Mouse (Mus musculus): ENCODE data around the gene Lamtor2.

Gene Lamtor2

DNA sequence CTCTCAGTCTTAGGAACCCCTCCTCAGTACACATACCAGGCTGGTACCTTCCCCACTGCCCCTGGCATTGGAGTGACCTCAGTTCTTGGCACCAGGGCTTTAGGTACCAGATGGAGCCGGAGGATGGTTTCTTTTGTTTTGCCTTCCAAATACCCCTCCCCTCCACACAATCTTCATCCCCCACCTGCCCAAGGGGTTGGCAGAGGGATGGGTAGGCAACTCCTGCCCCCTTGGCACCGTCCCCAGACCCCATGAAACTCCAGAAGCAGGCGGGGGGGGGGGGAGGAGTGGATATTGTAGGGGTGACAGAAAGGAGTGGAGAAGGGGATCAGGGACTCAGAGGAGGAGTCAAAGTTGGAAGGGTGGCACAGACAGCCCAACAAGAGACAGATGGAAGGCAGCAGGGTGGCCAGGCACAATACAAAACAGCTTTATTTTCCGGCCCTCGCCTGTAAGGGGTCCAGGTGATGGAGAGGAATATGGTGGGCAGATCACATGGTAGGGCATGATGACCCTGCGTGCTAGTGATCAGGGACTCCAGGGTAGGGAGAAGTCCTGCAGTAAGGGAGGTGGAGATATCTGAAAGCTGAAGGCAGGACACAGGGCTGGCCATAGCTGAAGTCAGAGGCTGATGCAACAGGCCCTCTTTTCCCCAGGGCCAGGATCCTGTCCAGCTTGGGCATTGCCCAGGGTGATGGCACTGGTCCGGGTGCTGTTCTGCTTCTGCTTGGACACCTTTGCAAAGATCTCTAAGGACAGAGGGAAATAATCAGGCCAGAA, 11.1 kb downstream of the Lamtor2 start:
- DNase-seq, result no peak

DNA sequence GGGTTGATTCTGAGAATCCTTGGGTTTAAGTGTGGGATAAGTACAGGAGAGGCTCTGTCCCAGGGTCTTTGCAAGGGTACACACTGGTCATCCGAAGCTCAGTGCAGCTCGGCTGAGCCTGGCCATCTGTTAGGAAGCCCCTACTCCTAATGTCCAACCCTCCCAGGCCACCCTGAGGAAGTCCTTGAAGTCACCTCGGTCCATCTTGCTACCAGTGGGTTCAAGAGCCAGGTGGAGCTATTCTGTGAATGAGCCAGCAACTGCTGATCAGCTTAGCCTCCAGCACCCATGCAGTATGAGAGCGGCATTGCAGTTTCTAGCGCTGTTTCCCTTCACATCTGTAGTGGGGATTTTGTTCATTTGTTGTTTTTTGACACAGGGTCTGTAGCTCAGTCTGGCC, 12.8 kb downstream of the Lamtor2 start:
- DNase-seq, result no peak

DNA sequence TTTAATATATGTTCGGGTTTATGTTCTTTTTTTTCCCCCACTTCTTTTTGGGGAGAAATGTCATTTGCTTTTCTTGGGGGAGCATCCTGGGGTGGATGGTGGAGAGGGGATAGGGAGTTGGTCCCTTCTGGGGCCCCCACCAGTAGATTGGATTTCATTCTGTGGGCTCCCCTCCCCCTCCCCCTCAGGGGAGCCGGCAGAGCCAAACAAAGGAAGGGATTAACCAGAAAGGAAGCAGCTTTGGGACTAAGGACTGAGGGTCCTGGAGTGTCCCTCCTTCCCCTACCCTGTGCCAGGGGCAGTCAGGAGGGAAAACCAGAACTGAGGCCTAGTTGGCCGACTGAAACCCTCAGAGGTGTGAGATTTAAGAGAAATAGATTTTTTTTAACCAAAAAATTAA, 13.5 kb downstream of the Lamtor2 start:
- no peak for DNase-seq

DNA sequence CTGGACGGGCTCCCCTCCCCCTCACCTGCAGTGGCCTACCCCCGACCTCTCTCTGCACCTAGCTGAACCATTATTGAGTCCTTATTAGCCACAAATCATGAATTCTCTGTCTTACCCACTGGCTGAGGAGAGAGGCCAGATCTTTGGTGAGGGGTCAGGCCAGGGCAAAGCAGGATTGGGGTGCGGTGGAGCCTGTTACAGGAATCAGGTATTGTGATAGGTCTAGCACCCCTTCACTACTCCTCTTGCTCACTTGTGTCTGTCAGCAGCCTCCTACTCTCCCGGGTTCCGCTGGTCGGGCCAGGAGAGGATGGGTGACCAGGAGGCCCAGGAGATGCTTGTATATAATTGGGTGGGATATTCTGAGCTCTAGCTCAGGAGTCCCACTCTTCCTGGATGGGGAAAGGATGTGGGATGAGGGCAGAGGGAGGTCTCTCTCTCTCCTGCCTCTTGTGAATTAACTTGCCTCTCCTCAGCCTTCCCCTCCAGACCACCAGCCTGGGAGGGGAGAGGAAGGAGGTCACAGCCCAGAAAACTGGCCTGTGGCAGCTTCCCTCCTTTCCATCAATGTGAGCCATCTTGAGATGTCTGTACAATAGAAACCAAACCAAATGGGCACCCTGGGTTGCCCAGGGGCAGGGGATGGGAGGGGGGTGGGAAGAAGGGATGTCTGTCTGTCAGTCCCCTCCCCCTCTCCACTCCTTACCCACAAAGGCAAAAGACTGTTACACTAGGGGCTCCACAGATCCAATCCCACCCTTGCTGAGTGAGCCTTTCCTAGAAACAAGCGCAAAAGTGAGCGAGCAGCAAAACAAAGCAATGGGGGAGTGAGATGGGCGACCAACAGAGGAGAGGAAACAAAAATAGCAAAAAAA, 14.4 kb downstream of the Lamtor2 start:
- DNase-seq, result no peak

GRCm38 (mm10) chr3:88537146-88537545, 15.7 kb downstream of the Lamtor2 start:
- no peak for DNase-seq

DNA sequence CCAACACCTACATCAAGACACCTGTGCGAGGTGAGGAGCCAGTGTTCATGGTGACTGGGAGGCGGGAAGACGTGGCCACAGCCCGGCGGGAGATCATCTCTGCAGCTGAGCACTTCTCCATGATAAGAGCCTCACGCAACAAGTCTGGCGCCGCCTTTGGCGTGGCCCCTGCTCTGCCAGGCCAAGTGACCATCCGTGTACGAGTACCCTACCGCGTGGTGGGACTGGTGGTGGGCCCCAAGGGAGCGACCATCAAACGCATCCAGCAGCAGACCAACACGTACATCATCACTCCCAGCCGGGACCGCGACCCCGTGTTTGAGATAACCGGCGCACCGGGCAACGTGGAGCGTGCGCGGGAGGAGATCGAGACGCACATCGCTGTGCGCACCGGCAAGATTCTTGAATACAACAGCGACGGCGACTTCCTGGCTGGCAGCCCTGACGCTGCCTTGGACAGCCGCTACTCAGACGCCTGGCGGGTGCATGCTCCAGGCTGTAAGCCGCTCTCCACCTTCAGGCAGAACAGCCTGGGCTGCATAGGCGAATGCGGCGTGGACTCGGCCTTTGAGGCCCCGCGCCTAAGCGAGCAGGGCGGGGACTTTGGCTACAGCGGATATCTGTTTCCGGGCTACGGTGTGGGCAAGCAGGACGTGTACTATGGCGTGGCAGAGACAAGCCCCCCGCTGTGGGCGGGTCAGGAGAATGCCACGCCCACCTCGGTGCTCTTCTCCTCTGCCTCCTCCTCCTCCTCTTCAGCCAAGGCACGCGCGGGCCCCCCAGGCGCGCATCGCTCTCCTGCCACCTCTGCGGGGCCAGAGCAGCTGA, 16.6 kb downstream of the Lamtor2 start:
- DNase-seq, result peak; percentile 32 to 33

GRCm38 (mm10) chr3:88535527-88535926, 17.3 kb downstream of the Lamtor2 start:
- no peak for DNase-seq

- DNase-seq, result no peak
Measured at GRCm38 (mm10) chr3:88535005-88535404, 17.9 kb downstream of the Lamtor2 start.

DNA sequence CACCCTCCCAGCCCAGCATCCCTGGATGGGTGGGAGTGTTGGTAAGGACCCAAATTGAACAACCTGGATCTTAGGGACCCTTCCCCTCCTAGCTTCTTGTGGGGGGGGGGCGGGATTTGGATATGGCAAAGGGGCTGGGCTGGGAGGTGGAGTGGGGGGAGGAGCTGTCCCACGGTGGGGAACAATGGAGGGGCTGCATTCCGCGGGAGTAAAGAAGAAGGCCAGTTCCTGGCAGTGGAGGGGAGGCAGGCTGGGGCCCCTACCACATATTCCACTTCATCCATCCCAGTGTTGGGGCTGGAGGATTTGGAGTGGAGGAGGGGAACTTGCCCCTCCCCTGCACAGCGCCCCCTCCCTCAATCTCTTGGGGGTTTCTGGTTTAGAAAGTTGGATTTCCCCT, 19.2 kb downstream of the Lamtor2 start:
- no peak for DNase-seq

- no peak for DNase-seq
Measured at GRCm38 (mm10) chr3:88532689-88533511, 20.0 kb downstream of the Lamtor2 start.

DNA sequence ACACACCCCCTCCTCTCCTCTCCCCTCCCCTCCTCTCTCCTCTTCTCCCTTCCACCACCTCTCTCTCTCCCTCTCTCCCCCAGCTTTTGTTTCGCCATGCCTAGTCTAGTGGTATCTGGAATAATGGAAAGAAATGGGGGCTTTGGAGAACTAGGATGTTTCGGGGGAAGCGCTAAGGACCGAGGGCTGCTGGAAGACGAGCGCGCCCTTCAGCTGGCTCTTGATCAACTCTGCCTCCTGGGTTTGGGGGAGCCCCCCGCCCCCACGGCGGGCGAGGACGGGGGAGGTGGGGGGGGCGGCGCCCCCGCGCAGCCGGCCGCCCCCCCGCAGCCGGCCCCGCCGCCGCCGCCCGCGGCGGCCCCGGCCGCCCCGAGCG, 20.6 kb downstream of the Lamtor2 start, which contains the start of gene Mex3a:
TSS of gene Mex3a (plus strand) at position 97 of the 376 bp plus-strand sequence.
- DNase-seq, result no peak

DNA sequence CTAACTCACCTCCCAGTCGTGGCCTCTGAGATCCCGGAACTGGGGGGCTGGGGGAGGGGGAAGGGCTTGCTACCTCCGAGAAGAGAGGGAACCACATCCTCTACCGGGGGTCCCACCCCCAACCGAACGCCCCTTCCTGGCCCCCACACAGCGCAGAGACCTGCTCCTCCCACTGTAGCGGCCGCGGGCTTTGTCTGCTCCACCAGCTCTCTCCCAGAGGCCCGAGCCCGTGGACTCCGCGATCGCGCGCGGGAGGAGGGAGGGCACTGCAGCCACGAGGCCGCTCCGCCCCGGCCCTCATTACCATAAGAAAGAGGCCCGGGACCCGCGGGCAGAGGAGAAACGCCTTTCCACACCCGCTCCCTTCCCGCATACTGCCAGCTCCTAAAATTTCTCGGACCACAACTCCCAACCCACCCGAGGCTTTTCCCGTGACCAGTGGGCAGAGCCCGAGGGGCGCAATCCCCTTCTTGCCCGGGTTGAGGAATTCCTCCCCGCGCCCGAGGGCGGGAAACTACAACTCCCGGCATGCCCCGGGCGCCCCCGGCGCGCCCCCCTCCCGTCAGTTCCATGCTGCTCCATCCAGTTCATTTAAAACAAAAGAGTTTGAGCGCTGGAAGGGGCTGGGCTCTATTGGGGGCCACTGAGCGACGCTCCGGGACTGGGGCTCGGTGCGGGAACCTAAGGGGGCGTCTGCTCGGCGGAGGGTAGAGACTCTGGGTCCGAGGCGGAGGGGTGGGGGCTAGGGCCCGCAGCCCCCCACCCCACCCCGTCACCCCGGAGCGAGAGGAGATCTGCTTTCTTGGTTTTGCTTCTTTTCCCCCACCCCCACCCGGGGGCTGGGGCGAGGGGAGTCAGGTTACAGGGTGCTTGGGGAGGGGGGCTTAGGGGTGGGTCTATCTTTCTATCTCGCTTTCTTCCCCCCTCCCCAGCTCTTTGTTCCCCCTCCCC, 21.3 kb downstream of the Lamtor2 start:
- peak; percentile 72 to 88 for DNase-seq

DNA sequence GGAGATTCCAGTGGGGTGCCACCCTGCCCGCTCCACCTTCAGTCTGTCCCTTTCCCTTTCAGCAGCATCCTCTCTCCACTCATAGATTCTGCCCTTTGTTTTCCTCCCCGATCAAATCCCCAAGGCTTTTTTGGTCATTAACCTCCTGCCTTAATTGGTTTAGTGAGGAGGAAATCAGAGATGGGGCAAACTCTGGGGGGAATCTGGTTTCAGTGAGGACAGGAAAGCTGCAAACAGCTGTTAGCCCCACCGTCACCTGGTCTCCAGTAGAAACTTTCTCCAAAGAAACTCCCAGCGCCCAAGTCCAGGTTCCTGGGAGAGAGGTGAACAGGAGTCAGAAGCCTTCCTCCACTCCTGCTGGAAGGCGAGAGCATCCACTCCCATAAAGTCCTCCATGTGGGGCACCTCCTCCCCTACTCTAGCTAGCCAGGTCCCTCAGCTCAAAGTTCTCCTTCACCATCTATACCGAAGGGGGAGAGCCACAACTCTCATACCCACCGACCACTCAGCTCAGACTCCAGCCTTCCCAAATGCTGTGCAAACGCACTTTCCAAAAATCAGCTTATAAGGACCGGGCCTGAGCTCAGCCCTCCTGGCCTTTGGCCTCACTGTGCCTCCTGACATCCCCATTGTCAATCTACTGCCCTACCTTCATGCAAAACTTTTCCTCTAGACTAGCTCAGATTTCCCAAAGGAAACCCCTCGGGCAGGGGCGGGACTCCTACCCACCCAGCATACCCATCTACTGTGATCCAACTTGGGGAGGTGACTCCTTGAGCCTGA, 22.6 kb downstream of the Lamtor2 start:
- DNase-seq, result no peak

DNA sequence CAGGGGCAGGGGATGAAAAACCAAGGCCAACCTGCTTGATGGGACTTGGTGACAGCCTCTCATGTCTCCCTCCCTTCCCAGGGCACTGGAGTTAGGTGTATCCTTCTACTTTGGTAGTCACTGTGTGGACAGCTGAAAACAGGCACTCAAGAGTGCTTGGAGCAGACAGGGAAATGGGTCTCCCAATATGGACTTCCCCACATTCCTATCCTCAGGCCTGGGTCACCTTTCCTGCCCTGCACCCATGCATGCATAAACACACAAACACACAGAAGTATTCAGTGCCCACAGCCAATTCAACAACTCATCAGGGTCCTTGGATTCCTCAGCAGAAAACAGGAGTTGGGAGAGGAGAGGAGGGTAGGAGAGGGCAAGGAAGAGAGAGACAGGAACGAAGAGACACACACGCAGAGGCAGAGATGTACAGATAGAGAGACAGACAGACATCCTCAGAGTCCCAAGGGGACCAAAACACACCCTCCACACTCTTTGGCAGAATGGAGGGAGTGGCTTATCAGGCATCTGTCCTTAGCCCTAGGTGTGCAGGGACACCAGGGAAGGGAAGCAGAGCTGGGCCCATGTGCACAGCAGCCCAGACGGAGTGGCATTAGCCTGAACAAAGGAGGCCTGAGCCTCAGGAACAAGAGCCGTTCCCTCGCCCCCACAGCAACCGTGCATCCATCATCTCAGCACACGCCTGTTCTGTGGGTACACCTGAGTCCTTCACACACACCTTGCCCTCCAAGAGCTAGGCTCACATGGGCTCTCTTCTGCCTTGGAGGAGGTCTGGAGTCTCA, 23.5 kb downstream of the Lamtor2 start:
- no peak for DNase-seq

DNA sequence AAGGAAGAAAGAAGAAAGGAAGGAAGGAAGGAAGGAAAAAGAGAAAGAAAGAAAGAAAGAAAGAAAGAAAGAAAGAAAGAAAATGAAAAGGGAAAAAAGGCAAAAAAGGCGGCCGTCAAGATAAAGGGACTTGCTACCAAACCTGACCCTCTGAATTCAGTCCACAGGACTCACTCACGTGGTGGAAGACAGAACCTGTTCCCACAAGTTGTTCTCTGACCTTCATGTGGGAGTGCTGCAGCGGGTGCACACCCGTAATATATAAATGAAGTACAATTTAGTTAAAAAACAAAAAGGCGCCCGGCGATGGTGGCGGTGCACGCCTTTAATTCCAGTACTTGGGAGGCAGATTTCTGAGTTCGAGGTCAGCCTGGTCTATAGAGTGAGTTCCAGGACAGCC, 24.2 kb downstream of the Lamtor2 start:
- no peak for DNase-seq

DNA sequence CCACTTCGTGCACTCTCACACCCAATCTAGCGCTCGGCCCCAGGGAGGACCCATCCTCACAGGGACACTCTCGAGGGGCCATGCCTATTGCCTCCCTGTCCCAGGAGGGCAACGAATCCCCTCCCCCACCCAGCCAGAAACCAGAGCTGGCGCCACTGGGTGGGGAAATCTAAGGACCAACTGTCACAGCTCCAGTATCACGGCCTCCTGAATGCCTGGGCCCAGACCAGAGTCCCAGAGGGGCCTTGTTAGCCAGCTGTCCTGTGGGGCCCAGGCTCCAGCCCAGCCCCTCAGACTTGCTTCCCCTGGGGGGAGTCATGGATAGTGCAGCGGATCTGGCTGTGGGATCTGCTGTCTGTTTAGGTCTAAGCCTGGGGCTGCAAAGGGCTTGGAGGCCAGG, 25.3 kb downstream of the Lamtor2 start:
- no peak for DNase-seq

- peak; percentile 64 to 80 for DNase-seq
Measured at GRCm38 (mm10) chr3:88526157-88527131, 26.4 kb downstream of the Lamtor2 start.

- no peak for DNase-seq
Measured at GRCm38 (mm10) chr3:88525021-88525420, 27.9 kb downstream of the Lamtor2 start.

All from spleen, adult 18-20 months (tissue).